Mouse (Mus musculus) 3134 (cell line): ENCODE measurements around the gene Casp2.

Experiments
- DNase-seq: peaks from one replicate; pipeline ENCODE4 v3.0.0-alpha.2; 2011; ENCODE audit warnings: low spot score; ENCODE audit not compliant: insufficient read length; ENCODE audit errors: extremely low read depth

Gene Casp2

DNA sequence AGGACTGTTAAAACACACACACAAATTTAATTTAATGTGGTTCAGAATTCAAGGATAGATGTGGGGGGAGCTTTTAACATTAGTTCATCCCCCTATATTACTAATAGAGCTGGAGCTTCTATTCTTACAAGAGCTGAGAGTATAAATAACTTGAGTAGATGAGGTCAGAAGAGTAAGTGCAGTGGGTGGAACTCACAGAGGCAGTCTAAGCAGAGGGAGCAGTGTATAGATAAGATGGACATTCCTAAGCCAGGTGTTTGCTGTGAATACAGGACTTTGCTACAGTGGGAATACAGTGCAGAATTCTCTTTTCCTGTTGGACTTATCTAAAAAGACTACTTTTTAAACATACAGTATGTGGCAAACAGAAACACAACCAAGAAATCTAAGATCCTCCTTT, 6.0 kb downstream of the Casp2 start:
- DNase-seq: no peak

DNA sequence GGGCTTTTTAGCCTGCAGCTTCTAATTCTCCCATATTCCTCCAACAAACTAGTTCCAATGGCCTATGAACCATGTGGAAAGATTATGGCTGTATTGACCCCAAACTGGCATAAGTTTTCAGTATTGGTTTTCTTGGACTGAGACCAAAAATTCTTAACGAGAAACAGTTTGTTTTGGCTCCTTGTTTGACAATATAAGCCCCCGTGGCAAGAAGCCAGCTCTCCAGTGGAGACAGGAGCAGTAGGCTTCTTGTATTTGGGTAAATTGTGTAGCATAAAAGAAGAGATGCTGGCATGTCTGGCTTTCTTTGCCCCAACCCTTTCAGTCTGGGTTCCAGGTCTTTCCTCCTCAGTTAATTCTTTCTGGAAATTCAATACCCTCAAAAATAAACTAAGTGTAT, 11.4 kb downstream of the Casp2 start:
- DNase-seq: no peak

DNA sequence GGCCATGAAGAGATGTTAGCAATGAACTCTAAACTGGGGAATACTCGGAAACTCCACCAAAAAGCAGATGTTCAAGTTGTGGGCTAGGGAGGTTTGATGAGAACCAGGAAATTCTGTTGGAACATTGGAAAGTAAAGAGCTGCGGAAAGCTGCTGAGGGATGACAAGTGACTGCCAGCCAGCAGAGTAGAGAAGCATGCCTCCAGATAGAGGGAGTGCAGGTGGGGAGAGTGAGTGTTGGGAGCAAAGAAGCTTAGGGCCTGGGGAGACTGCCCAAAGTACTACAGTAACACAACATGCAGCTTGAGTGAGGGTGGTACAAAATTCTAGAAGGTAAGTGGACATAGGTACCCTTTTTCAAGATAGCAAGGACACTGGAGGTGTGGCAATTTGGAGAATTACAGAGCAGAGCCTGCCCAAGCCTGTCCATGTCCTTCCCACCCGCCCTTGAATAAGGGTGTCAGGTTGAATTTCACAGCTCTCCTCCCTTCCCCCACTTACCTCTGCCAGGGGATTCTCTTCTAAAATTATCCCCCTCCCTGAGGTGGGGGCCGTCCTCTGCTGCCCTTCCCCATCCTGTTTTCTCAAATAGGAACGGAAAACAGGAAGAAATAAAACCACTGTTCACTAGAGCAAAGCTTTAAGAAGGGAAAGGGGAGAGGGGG, 18.2 kb downstream of the Casp2 start:
- DNase-seq: no peak

DNA sequence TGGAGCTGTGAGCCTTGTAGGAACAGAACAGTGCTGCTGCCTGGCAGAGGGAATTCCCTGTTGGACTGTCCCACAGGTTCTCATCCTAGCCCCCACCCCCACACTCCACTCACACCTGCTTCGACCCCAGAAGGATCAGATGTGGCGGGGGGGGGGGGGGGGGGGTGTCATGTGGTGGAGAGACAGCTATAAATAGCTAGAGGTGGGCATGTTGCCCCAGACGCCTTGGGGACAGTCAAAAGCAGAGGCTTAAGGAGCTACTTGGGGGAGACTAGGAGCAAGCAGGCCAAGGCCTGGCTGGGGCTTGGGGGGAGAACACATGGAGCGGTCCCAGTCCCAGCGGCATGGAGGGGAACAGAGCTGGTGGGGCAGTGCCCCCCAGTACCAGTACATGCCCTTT, 21.7 kb downstream of the Casp2 start, which contains the start of gene Clcn1:
Gene Clcn1 (plus strand): TSS at position 238 of the 400 bp plus-strand sequence.
- no peak for DNase-seq

DNA sequence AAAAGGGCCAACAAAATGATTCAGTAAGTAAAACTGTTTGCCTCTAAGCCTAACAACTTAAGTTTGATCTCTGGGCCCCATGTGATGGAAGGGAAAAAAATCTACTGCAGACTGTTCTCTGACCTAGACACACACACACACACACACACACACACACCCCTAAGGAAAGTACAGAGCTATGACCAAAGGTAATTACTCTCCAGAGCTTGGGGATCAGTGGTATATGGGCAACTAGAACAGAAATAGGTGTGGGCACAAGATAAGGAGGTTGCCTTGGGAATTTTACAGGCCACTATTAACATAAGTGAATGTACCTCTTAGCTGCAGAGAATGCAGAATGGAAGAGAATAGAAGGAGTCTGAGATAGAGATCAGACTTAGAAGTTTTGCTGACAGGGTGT, 22.8 kb downstream of the Casp2 start:
- no peak for DNase-seq

DNA sequence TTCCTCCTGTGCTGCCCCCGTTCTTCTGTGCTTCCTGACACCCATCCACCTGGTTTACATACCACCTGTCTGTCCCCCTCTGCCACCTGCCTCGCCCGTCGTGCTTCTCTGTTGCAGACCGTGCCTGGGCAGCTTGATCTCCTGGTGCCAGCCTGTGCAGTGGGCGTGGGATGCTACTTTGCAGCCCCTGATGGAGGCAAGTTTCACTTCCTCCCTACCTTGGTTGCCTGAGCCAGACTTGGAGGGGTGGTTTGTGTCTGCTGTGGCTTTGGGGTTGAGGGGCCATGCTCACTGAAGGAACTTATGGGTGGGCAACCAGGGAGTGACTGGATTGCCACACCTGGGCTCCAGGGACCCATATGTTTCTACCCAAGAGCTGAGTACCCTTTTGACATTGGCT, 28.5 kb downstream of the Casp2 start:
- DNase-seq: no peak

DNA sequence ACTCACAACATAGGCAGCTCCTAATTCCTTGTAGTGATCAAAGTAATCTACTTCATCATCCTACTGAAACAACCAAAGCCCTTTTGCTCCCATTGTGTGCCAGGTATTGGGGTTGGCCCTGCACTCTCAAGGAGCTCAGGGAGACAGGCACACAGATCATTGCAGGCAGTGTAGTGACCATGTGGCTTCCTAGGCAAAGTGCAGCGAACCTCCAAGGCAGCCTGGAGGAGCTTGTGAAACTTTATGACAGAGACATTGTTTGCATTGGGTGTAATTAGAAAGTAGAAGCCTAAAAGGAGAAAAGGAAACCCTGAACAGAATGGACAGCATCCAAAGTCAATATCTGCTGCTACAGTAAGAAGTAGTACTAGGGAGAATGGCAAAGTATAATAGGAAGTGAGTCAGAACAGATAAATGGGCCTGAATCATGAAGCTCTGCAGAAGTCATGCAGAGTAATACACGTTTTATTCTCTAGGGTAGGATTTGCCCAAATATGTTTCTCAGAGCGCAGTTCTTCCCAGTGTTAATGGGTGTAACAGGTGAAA, 30.8 kb downstream of the Casp2 start:
- DNase-seq: peak; percentile 49

DNA sequence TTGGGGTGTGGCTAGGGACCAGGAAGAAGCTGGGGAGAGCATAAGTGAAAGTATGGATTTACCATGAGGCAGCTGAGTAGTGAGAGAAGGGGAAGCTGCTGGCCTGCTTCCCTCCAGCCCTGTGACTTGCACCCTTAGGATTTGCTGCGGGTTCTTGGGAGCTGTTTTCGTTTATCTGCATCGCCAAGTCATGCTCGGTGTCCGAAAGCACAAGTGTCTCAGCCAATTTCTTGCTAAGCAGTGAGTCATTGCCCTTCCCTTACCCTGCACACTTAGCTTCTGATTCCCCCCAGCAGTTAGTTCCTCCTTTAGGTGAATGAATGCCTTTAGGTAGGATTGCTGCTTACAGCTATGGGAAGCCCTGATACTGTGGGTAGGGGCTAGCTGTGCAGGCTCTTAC, 34.6 kb downstream of the Casp2 start:
- peak; percentile 50 for DNase-seq

DNA sequence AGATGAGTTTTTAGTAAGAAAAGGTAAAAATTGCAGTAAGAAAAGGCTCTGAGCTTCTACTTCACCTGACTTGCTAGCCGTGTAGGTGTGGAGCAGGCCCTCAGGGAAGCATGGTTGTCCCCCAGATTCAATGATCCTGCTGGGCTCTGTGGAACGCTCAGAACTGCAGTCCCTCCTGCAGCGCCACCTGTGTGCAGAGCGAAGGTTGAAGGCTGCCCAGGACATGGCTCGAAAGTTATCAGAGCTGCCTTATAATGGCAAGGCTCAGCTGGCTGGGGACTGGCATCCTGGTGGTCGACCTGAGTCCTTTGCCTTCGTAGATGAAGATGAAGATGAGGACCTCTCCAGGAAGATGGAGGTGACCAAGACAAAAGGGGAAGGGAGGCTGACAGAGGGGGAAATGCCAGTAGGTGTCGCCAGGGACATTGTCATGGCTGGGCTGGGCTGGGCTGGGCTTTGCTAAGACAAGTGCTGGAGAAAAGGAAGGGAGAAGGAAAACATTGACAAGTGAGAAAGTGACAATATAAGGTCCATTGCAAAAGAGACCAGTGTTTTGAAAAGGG, 45.1 kb downstream of the Casp2 start:
- DNase-seq: no peak

DNA sequence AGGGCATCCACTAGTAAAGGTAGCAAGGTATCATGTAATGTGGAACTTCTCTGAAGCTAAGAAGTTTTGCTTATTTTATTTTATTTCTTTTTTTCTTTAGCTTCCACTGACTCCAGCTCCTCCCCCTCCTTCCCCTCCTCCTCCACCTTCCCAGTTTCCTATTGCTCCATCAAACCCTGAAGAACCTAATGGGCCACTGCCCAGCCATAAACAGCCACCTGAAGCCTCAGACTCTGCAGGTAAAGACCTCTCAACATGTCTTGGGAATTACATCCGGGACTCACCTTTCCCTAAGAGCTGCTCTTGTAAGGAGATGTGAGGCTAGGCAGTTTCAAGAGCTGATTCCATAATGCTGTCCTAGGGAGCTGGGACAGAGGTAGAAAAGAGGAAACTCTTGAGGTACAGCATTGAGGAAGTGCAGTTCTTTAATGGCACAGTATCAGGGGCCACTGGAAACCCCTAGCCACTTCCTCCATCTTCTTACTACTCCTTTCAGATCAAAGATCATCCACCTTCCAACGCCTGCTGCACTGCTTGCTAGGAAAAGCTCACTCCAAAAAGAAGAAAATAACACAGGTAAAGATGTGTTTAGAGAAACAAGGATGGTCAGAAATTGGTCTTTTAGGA, 45.8 kb downstream of the Casp2 start:
- DNase-seq: no peak

DNA sequence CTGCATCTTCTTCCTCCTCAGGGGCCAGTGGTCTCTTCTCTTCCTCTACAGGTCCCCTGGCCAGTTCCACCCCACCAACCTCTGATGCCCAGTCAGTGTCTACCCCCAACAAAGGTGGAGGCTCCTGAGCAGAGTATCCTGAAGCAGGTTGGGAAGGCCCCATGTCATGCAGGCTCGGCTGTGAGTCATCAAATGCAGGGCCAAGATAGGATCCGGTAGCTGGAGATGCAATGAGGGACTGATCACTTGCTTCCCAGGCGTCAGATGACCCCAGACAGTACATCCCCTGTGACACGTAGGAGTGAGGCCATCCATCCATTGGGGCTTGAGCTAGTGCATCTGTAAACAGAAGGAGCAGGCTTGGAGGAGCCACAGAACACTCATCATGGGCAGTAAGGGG, 53.5 kb downstream of the Casp2 start:
- no peak for DNase-seq

DNA sequence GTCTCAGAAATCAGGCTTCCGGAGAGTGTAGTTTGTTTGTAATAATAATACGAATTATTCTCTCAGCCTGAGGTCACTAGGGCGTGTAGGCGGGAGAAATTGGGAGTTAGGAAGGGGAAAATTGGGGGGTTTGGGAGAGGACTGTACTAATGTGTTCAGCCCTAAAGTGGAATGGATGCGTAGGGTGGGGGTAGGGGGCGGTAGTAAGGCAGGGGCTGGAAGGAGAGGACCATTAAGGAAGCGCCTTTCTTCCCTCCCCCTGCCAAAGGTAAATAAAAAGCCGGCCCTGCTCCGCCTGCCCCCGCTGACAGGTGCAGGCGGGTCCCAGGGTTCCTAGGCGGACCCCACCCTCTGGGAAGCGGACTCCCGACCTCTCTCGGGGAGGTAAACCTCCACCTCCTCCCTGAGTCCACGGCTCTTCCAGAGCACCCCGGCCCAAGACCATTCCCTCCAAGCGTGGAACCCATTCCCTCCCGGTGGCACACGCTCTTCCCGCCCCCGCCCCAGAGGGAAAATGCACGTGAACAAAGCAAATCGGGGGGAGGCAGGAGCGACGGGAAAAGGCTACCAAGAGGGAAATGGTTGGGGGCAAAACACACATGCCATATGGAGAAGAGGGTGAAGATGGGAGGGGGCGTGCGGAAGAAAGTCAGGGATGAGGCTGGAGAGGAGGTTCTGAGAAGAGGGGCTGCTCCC, 58.7 kb downstream of the Casp2 start:
- DNase-seq: no peak

DNA sequence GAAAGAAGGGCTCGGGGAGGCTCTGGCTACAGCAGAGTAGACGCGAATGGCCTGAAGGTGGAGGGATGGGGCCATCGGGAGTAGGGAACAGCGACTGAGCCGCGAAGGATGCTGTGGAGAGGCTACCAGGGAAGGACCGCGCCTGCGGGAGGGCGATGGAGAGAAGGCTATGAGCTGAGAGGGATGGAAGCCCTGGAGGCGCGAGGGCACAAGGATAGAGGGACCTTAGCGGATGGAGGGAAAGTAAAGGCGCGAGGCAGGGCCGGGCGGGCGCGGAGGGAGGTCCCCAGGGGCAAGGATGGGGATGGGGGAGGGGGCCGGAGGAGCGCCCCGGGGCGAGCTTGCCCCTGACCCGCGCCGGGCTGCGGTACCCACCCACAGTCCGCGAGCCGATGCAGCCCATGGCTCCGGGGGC, 59.3 kb downstream of the Casp2 start:
- no peak for DNase-seq

DNA sequence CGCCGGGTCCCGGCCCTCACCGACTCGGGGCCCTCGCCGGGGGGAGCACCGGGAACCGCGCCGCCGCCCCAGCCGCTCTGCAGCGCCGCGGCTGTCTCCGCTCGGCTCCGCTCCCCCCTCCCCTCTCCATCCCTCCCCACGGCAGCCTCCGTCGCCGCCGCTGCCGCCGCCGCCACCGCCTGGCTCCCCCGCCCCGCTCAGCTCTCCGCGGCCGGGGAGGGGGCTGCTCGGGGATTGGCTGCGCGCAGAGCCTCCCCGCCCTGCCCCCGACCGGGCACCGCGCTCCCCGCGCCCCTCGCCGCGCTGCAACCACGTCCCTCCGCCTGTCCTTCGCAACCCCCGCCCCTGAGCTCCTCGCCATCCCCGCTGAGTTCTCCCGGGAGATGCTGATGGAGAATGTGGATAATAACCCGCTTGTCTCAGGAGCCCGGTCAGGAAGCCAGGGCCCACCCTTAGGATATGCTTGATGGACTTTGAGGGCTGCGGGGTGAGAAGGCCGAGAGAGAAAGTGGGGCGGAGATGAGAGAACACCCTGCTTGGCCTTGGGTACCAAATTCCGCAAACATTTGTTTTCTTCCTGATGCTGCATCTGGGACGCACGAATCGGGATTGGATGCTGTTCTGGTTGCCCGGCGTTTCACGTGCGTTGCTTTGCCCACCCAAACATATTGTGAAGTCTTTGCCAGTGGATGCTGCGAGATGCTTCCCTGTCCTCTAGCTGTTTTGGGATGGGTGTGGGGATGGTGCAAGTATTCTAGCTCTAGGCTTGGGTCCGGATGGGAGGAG, 59.9 kb downstream of the Casp2 start, which contains the start of gene Fam131b:
Gene Fam131b (minus strand): TSS at position 162 of the 786 bp plus-strand sequence.
- no peak for DNase-seq

DNA sequence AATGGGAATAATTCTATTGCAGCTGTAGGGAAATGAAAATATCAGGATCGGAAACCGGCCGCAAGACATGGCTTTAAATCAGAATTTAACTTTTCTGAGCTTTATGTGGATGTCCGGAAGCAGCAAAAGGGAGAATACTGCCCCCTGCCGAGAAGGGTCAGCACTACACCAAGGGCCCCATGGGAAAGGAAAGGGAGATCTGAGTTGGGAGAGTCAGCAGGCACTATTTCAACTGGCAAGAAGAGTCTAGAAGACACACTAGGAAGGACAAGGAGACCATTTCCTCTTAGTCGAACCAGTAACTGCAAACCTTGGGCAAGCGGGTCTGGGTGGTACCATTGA, 60.5 kb downstream of the Casp2 start:
- no peak for DNase-seq

DNA sequence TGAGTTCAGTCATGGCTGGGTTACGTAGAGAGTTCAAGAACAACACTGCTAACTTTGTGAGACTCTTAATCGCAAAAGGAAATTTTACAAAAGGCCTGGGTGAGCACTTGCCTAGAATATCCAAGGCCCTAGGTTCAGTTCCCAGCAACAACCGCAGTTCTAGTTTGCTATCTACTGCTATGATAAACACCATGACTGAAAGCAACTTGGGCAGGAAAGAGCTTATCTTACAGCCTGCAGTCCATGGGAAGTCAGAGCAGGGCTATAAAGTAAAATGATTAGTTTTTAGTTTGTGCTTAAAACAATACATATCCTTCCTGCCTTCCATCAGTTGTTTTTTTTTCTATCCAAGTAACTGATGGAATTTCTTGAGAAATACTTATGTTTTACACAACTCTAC, 61.7 kb downstream of the Casp2 start:
- DNase-seq: no peak

DNA sequence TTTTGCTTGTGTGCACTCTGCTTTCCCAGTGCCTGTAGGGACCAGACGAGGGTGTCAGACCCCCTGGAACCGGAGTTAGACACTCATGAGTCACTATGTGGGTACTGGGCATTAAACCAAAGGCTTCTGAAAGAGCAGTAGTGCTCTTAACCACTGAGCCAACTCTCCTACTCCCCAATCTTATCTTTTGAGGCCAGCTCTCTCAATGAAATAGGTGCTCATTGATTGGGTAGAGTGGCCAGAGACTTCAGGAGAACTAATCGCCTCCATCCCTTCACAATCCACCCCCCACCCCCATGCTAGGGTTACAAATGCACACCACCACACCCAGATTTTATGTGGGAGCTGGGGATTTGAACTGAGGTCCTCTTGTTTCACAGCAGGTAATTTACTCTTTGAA, 64.0 kb downstream of the Casp2 start:
- DNase-seq: no peak

DNA sequence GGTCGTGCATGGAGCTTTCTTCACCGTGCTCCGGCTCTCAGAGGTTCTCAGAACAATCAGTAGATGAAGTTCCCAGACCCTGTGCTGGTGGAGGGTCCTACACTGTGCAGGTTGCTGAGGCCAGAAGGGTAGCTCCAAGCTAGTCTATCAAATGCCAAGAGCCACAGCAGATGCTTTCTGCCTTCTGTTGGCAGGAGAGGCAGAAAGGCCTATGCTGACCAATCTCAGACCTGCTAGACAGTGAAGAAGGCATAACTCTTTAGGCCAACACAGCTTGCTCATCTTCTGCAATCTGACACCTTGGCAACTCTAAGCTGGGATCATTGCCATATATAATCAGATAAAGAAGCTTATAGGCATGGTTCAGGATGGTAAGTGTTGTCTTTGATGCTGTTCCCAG, 65.4 kb downstream of the Casp2 start:
- no peak for DNase-seq

DNA sequence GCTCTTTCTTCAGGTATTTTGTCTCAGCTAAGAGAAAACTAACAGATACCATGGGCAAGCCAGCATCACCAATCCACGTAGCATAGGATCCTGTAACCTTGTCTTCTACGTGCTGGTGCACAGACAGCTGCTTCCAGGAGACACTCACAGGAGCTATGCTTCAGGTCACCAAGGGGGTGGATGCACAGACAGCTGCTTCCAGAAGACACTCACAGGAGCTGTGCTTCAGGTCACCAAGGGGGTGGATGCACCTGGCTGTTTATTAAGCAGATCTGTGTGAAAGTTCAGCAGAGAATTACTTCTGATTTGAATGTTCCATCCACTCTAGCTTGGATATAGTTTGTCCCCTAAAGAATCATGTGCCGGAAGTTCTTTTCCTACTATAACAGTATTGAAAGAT, 66.2 kb downstream of the Casp2 start:
- no peak for DNase-seq
